Mouse (Mus musculus) C2C12 (cell line): ENCODE data around the gene Pus10. TPM values are rescaled to one million over a fixed set of nuclear protein-coding genes. Genes with fewer than 3 reads are reported as not detected.

Source experiments
- H3K27me3 ChIP-seq: one replicate; pipeline ENCODE4 v1.6.1; 2011; ENCODE audit not compliant: control insufficient read depth, insufficient read depth, insufficient read length
- H3K36me3 ChIP-seq: one replicate; pipeline ENCODE4 v1.6.1; 2011; ENCODE audit not compliant: control insufficient read depth, insufficient read depth
- H3K4me3 ChIP-seq: one replicate; pipeline ENCODE4 v1.5.1; 2011; ENCODE audit warnings: mild to moderate bottlenecking, control low read depth; ENCODE audit not compliant: poor library complexity, insufficient read depth, severe bottlenecking
- H3K79me2 ChIP-seq: one replicate; pipeline ENCODE4 v1.6.1; 2011; ENCODE audit not compliant: control insufficient read depth, insufficient read depth
- H3K79me3 ChIP-seq: one replicate; pipeline ENCODE4 v1.6.1; 2011; ENCODE audit warnings: low read depth, control low read depth
- H3ac ChIP-seq: one replicate; pipeline ENCODE3; 2011; ENCODE audit warnings: low read depth; ENCODE audit not compliant: control insufficient read depth, insufficient read length
- CEBPB ChIP-seq: IDR thresholded peaks from one replicate; pipeline ENCODE4 v1.6.1; 2011; ENCODE audit warnings: low read depth, mild to moderate bottlenecking, control low read depth, moderate library complexity
- CTCF ChIP-seq: IDR thresholded peaks from one replicate; pipeline ENCODE4 v1.5.1; 2011; ENCODE audit not compliant: control insufficient read depth, insufficient read depth, insufficient read length
- FOSL1 ChIP-seq: IDR thresholded peaks from one replicate; pipeline ENCODE4 v1.8.0; 2011; ENCODE audit warnings: mild to moderate bottlenecking, low read length; ENCODE audit not compliant: poor library complexity, insufficient read depth, severe bottlenecking
- MAX ChIP-seq: IDR thresholded peaks from one replicate; pipeline ENCODE4 v1.6.1; 2011; ENCODE audit warnings: mild to moderate bottlenecking, control low read depth
- MYOD1 ChIP-seq: IDR thresholded peaks from one replicate; pipeline ENCODE4 v1.6.1; 2011; ENCODE audit warnings: low read depth; ENCODE audit not compliant: control insufficient read depth, insufficient read length
- MYOG ChIP-seq: IDR thresholded peaks from one replicate; pipeline ENCODE4 v1.6.1; 2011; ENCODE audit not compliant: control insufficient read depth, insufficient read length; ENCODE audit errors: extremely low read depth
- USF1 ChIP-seq: IDR thresholded peaks from one replicate; pipeline ENCODE4 v1.6.1; 2011; ENCODE audit warnings: low read depth, mild to moderate bottlenecking, control low read depth, moderate library complexity
- long read RNA-seq, 2 experiments: library from polyadenylated mRNA; unstranded; transcript quantifications; one replicate each; pipeline ENCODE4 v2.0.0; 2019 to 2020
- polyA plus RNA-seq: library from polyadenylated mRNA; unstranded; fragments of >200 nt; fragmentation: generic; extraction: Trizol; gene quantifications from one replicate; pipeline ENCODE4 v1.2.1, GENCODE M21; 2012; ENCODE audit warnings: missing spikeins

Gene Pus10
- 6.9 TPM for polyA plus RNA-seq
- long read RNA-seq, experiment 1, transcript Pus10-202 (18 exons, 3,559 nt), result major isoform, 6 of 9 reads
- long read RNA-seq, experiment 1, partial matches to known transcripts, result 0 of 9 reads
- long read RNA-seq, experiment 1, other reads (novel, unspliced or antisense), result 3 of 9 reads
- long read RNA-seq, experiment 2, transcript Pus10-202 (18 exons, 3,559 nt), result major isoform, 150 of 226 reads
- long read RNA-seq, experiment 2, partial matches to known transcripts, result 8 of 226 reads
- long read RNA-seq, experiment 2, other reads (novel, unspliced or antisense), result 65 of 226 reads

DNA sequence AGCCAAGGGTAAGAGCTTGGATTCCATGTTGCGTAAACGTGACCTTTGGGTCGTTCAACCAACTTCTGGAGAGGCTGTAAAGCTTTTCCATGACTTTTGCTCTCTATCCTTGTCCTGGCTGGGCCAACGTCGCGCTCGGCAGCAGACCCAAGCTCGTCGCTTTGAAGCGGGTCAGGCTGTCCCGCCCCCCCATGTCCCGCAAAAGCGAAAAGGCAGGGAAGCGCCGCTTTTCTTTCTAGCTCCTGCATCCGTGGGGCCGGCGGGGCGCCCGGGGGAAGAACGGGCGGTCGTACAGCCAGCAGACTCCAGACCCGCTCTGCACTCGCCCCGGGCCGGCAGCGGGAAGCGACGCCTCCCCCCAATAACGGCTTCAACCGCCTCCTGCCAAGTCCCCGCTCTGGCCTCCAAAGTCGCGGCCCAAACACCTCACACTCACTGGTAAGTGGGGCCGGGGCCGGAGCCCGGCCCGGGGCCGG is at the start of gene Pus10:
Gene Pus10 (plus strand): TSS at position 364 of the 476 bp plus-strand sequence.
- H3K79me2 ChIP-seq, result peaks cover 83% of the 10 kb centered on the region
- peak within 1 kb of the TSS; percentile 87 for H3ac ChIP-seq
- H3K4me3 ChIP-seq, result peak within 1 kb of the TSS; percentile 80
- no peak for TF ChIP-seq CTCF
- TF ChIP-seq USF1, result no peak
- no peak for TF ChIP-seq MYOD1
- no peak for TF ChIP-seq CEBPB
- no peak for TF ChIP-seq FOSL1
- TF ChIP-seq MAX, result no peak
- no peak for TF ChIP-seq MYOG
- H3K36me3 ChIP-seq, result peaks cover 19% of the 10 kb centered on the region
- H3K27me3 ChIP-seq, result no peaks in the 10 kb centered on the region
- peaks cover 45% of the 10 kb centered on the region for H3K79me3 ChIP-seq

DNA sequence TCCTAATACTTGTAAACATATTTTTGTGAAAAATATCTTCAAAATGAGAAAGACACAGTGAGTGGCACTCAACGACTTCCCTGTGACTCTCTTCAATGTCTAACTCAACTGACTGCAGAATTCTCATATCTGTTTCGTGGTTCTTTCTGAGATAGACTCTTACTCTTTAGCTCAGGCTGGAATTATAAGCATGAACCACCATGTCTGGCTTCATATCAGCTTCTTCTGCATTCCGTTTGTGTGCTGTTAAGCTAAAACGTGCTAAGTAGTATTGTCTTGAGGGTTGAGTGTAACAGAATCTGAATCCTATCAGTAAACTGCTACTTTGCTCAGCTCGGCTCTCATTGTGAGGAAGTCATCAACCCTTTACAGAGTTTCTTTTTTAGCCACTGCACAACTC is 46.5 kb upstream of the Pus10 start:
- H3K79me2 ChIP-seq, result no peaks in the 10 kb centered on the region
- H3K27me3 ChIP-seq, result no peaks in the 10 kb centered on the region
- no peak overlapping the region for H3K4me3 ChIP-seq
- no peak overlapping the region for H3ac ChIP-seq
- H3K79me3 ChIP-seq, result no peaks in the 10 kb centered on the region
- TF ChIP-seq MAX (no peak), CEBPB (no peak), USF1 (no peak), MYOG (no peak), FOSL1 (no peak), CTCF (no peak), MYOD1 (no peak)
- H3K36me3 ChIP-seq, result peaks cover 48% of the 10 kb centered on the region

DNA sequence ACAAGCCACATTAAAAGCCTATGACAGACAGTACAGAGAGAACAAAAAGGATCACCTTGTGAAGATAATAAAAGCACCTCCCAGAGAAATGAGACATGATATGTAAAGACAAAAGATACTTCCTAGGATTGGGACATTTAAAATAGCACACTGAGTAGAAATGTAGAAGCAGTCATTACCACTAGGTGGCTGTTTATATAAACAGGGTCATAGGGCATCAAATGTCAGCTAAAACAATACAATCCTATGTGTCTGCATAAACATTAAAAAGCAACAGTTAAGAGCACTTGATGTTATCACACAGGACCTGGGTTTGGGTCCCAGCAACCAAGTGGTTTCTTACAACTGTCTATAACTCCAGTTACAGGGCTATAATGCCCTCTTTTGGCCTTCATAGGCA is 34.8 kb upstream of the Pus10 start:
- Histone ChIP-seq H3K79me2 (no peaks in the 10 kb centered on the region), H3K36me3 (peaks cover 15% of the 10 kb centered on the region), H3K4me3 (no peak overlapping the region), H3ac (no peak overlapping the region), H3K27me3 (no peaks in the 10 kb centered on the region), H3K79me3 (no peaks in the 10 kb centered on the region)
- TF ChIP-seq CEBPB (no peak), MAX (no peak), MYOG (no peak), CTCF (no peak), USF1 (no peak), FOSL1 (no peak), MYOD1 (no peak)

GRCm38 (mm10) chr11:23632945-23633878 is 32.3 kb upstream of the Pus10 start, which contains the start of gene 0610010F05Rik:
0610010F05Rik (minus strand) TSS chr11:23633639.
- Histone ChIP-seq H3K4me3 (peak within 1 kb of the TSS; percentile 71), H3K79me2 (no peaks in the 10 kb centered on the region), H3K36me3 (peaks cover 10% of the 10 kb centered on the region), H3K79me3 (no peaks in the 10 kb centered on the region), H3ac (peak within 1 kb of the TSS; percentile 72), H3K27me3 (no peaks in the 10 kb centered on the region)
- no peak for TF ChIP-seq CTCF
- TF ChIP-seq USF1, result no peak
- TF ChIP-seq MAX, result no peak
- no peak for TF ChIP-seq CEBPB
- TF ChIP-seq MYOG, result no peak
- no peak for TF ChIP-seq MYOD1
- TF ChIP-seq FOSL1, result no peak

DNA sequence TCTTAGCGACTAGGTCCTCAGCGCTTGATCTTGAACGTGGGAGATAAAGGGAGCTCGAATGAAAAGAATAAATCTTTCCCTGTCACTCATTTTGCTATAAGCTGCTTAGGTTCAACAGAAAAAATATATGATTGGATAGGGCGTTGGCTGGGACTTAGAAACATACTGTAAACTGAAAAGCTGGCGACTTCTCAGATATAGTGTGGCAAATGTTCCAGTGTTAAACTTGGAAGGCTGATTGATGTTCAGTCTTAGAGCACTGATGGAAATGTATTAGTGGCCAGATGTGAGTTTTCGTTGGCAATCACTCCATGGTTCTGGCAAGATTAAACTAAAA is 31.6 kb upstream of the Pus10 start:
- TF ChIP-seq FOSL1 (no peak), USF1 (no peak), MYOD1 (no peak), MYOG (no peak), MAX (no peak), CEBPB (no peak), CTCF (no peak)
- H3K36me3 ChIP-seq, result peaks cover 4% of the 10 kb centered on the region
- peak overlapping the region; percentile 71 for H3K4me3 ChIP-seq
- H3K27me3 ChIP-seq, result no peaks in the 10 kb centered on the region
- H3K79me3 ChIP-seq, result no peaks in the 10 kb centered on the region
- H3K79me2 ChIP-seq, result no peaks in the 10 kb centered on the region
- peak overlapping the region; percentile 44 for H3ac ChIP-seq
